Mouse (Mus musculus): ENCODE results near the gene Vps37c.

GRCm38 (mm10) chr19:10730469-10730868, 41.9 kb downstream of the Vps37c start:
- TF ChIP-seq POLR2A (IDR thresholded peaks at IDR 0.05; ENCODE audit: low read depth, low read length) (no peak), CTCF (IDR thresholded peaks at IDR 0.05; ENCODE audit: borderline replicate concordance, insufficient read depth, low read length) (no peak)

Data from embryonic fibroblast, embryonic 13.5 days (primary cell).